Mouse (Mus musculus) liver, postnatal 0 days (tissue): Measurements from ENCODE around the gene Cdca7l.

ENCODE experiments used
- CTCF ChIP-seq: sonication (generic); IDR thresholded peaks from 2 replicates; pipeline ENCODE4 v1.5.1; 2016; ENCODE audit warnings: antibody characterized with exemption, low read depth
- EP300 ChIP-seq: IDR thresholded peaks from 2 replicates; pipeline ENCODE4 v1.6.1; 2016; ENCODE audit warnings: antibody characterized with exemption, low read depth, mild to moderate bottlenecking

GRCm38 (mm10) chr12:117861249-117861648, 57.2 kb downstream of the Cdca7l start:
- TF ChIP-seq CTCF: no peak
- no peak for TF ChIP-seq EP300
